Mouse (Mus musculus) stomach, postnatal 0 days (tissue): ENCODE measurements around the gene Phka1.

Experiments used
- CTCF ChIP-seq: IDR thresholded peaks from 2 replicates; pipeline ENCODE4 v1.5.1; 2016; ENCODE audit warnings: antibody characterized with exemption, low read depth, mild to moderate bottlenecking, moderate library complexity
- EP300 ChIP-seq: optimal IDR thresholded peaks from 2 replicates; pipeline ENCODE3; 2016; ENCODE audit warnings: antibody characterized with exemption

DNA sequence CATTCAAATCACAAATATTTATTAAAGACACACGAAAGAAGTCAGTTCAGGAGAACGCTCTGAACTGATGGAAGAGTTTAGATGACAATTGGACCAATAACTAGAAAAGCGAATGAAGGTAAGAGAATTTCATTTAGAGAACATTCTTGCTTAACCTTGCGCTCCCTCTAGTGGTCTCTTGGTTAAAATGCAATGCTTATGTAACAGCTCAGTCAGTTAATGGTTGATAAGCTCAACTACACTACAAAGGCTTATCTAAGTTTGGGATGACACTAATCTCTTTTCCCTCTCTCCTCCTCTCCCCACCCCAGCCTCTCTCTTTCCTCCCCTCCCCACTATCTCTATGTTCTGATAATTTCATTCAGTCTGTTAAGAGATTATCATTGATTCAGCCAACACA, 165.1 kb downstream of the Phka1 start:
- TF ChIP-seq CTCF (peak; percentile 82), EP300 (no peak)
